Mouse (Mus musculus): ENCODE measurements around the gene Med21.

DNA sequence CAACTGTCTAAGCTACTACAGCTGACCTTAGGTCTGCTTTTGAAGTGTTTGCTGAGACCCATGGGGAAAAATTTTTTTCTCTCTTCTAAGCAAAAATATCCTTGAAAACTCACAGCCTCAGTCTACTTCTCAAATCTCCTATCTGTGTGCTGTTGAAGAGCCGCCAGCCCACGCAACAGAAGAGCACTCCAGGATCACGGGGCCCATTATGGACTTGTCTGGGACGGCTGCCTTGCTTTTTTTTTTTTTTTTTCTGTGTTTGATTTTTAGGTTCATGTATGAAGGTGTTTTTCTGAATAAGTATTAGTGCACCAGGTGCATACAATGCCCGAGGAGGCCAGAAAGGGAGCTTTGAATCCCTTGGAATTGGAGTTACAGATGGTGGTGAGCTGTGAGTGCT lies 5.9 kb upstream of the Med21 start:
- TF ChIP-seq CTCF (IDR thresholded peaks at IDR 0.05; ENCODE audit: borderline replicate concordance, insufficient read depth, low read length) (no peak), POLR2A (IDR thresholded peaks at IDR 0.05; ENCODE audit: low read depth, low read length) (no peak)
